9 mouse cellular contexts compared by ENCODE assay signal in genomic region chr10:110976046-110976445, GRCm38 (mm10). TPM values are rescaled to one million over a fixed set of nuclear protein-coding genes. Genes with fewer than 3 reads are reported as not detected.
DNase-seq lines count a peak whose midpoint lies in the region; ATAC-seq and TF ChIP-seq lines count a peak whose summit lies in the region.
"Had no signal": no experiment of that assay in that cellular context is flagged by ENCODE, and none has a peak within 500 bp of the region (broad histone marks: within the 10 kb centered on the region; RNA-seq: fewer than 3 reads in every experiment).

No protein-coding gene starts in this region.

- no peak overlapping the region for H3K9ac ChIP-seq in forebrain, embryonic 15.5 days (replicated peaks)
- H3K9ac ChIP-seq in midbrain, postnatal 0 days (replicated peaks; ENCODE audit: low read length, poor library complexity, severe bottlenecking) = no peak overlapping the region

- no peaks in the 10 kb centered on the region for H3K27me3 ChIP-seq in E14TG2a.4 (ENCODE audit: insufficient read depth, low read length)
- H3K27me3 ChIP-seq in forebrain, embryonic 15.5 days = no peaks in the 10 kb centered on the region
- H3K27me3 ChIP-seq in midbrain, postnatal 0 days (ENCODE audit: insufficient read depth, low read length) = no peaks in the 10 kb centered on the region

- H3K4me1 ChIP-seq in E14TG2a.4 (replicated peaks; ENCODE audit: low read depth, low read length) = peaks cover 29% of the 10 kb centered on the region
- H3K4me1 ChIP-seq in forebrain, embryonic 15.5 days = 0 out of 2 replicates have a peak, but pooled peaks cover 2% of the 10 kb centered on the region
- no peaks in the 10 kb centered on the region for H3K4me1 ChIP-seq in midbrain, postnatal 0 days (ENCODE audit: insufficient read depth, low read length)

- no peak overlapping the region for H3K27ac ChIP-seq in forebrain, embryonic 15.5 days (replicated peaks)
- no peak overlapping the region for H3K27ac ChIP-seq in midbrain, postnatal 0 days (ENCODE audit: low read depth, low read length)

- ATAC-seq in forebrain, embryonic 15.5 days (replicated peaks) = peak; percentile 78
- ATAC-seq in midbrain, postnatal 0 days (ENCODE audit: low FRiP score) = peak; percentile 54; the same call in 1 of the 2 replicates

- H3K9me3 ChIP-seq in E14TG2a.4 (ENCODE audit: low read length) = no peaks in the 10 kb centered on the region
- H3K9me3 ChIP-seq in forebrain, embryonic 15.5 days = no peaks in the 10 kb centered on the region
- H3K9me3 ChIP-seq in midbrain, postnatal 0 days (ENCODE audit: low read length) = no peaks in the 10 kb centered on the region

- peaks cover 40% of the 10 kb centered on the region for H3K36me3 ChIP-seq in E14TG2a.4 (ENCODE audit: insufficient read depth, low read length)
- H3K36me3 ChIP-seq in forebrain, embryonic 15.5 days = peaks cover 26% of the 10 kb centered on the region
- H3K36me3 ChIP-seq in midbrain, postnatal 0 days (ENCODE audit: insufficient read depth, low read length) = peaks cover 21% of the 10 kb centered on the region

- DNase-seq in kidney, adult 9 months = peak; percentile 30
- no peak for DNase-seq in kidney, postnatal 14 days
- DNase-seq in brain, adult 2 months (ENCODE audit: low read depth, low spot score) = peak; percentile 78
- DNase-seq in kidney, postnatal 4 days = peak; percentile 54 to 56
- DNase-seq in midbrain, postnatal 0 days (ENCODE audit: low spot score) = peak; percentile 78
- DNase-seq in yolk sac, embryonic 10.5 days (ENCODE audit: low spot score) = no peak

- WGBS in forebrain, embryonic 15.5 days = 0% methylated on average over 1 of the region's 1 CpGs
- 4% methylated on average over 1 of the region's 1 CpGs for WGBS in midbrain, postnatal 0 days

- TF ChIP-seq CTCF in E14TG2a.4 (conservative IDR thresholded peaks at IDR 0.05; ENCODE audit: low read length) = peak; percentile 70
- peak; percentile 83 for TF ChIP-seq CTCF in midbrain, postnatal 0 days (IDR thresholded peaks at IDR 0.05)

- no peak overlapping the region for H3K4me3 ChIP-seq in E14TG2a.4 (replicated peaks; ENCODE audit: low read length)
- H3K4me3 ChIP-seq in forebrain, embryonic 15.5 days = no peak overlapping the region
- no peak overlapping the region for H3K4me3 ChIP-seq in midbrain, postnatal 0 days (ENCODE audit: low read depth, low read length)
- H3K4me3 ChIP-seq: erythroblast, embryonic 14.5 days had no signal

- H3K4me2 ChIP-seq in forebrain, embryonic 15.5 days (replicated peaks) = no peak overlapping the region
- H3K4me2 ChIP-seq in midbrain, postnatal 0 days (ENCODE audit: low read depth, low read length, poor library complexity, severe bottlenecking) = no peak overlapping the region

RNA-seq across cellular contexts. Expression of gene Zdhhc17, which starts 33.9 kb away (rescaled TPM):
- polyA plus RNA-seq in forebrain, embryonic 15.5 days (2015; fragmentation: Nextera tagmentation; extraction: Ambion mirVana) = 52.0 and 55.5 TPM in 2 replicates
- total RNA-seq in midbrain, postnatal 0 days (2014; rRNA removed) = 60.9 and 63.0 TPM in 2 replicates
- polyA plus RNA-seq in midbrain, postnatal 0 days (2015; fragmentation: Nextera tagmentation; extraction: Ambion mirVana) = 44.4 and 44.8 TPM in 2 replicates
- polyA plus RNA-seq: erythroblast, embryonic 14.5 days had no signal

RNA-seq across cellular contexts. Expression of gene Csrp2, which starts 56.5 kb away (rescaled TPM):
- polyA plus RNA-seq in forebrain, embryonic 15.5 days (2015; fragmentation: Nextera tagmentation; extraction: Ambion mirVana) = 195 and 203 TPM in 2 replicates
- 43.1 and 62.1 TPM in 2 replicates for total RNA-seq in midbrain, postnatal 0 days (2014; rRNA removed)
- 77.0 and 80.1 TPM in 2 replicates for polyA plus RNA-seq in midbrain, postnatal 0 days (2015; fragmentation: Nextera tagmentation; extraction: Ambion mirVana)

Comparison
In these comparisons a context has a peak if more than half of its experiments do, and no peak if none do; other contexts are left out.
1. DNase-seq: peak in kidney, adult 9 months (single experiment), brain, adult 2 months (single experiment), kidney, postnatal 4 days (2 of 2) and midbrain, postnatal 0 days (single experiment); none in kidney, postnatal 14 days (single experiment) and yolk sac, embryonic 10.5 days (single experiment).